Mouse (Mus musculus) megakaryocyte, embryonic 14.5 days (primary cell): ENCODE measurements at regions not wholly inside any gene's neighbourhood (a gene's known extent, or its start where the extent isn't known, plus 50 kb on each side); places are given as distances from the start of the nearest gene placed in this dataset.

Experiments used
- H3K27me3 ChIP-seq: replicated peaks from 2 replicates; pipeline ENCODE3; 2012; ENCODE audit warnings: inconsistent platforms
- H3K36me3 ChIP-seq: replicated peaks from 2 replicates; pipeline ENCODE3; 2012; ENCODE audit warnings: low read length, inconsistent platforms, mixed read lengths
- H3K4me1 ChIP-seq: 2 replicates; pipeline ENCODE4 v1.6.1; 2012; ENCODE audit warnings: inconsistent platforms
- H3K4me3 ChIP-seq: replicated peaks from 2 replicates; pipeline ENCODE3; 2012; ENCODE audit warnings: moderate library complexity, mild to moderate bottlenecking, inconsistent platforms
- H3K9me3 ChIP-seq: 2 replicates; pipeline ENCODE4 v1.6.1; 2012; ENCODE audit warnings: inconsistent platforms
- FLI1 ChIP-seq: IDR thresholded peaks from 2 replicates; pipeline ENCODE4 v1.6.1; 2012; ENCODE audit warnings: low read length, inconsistent platforms, mixed read lengths
- GATA1 ChIP-seq: IDR thresholded peaks from 3 replicates; pipeline ENCODE4 v1.6.1; 2012; ENCODE audit warnings: mixed read lengths, low read length, inconsistent platforms, borderline replicate concordance

GRCm38 (mm10) chr6:50937094-50937493 is 282.9 kb upstream of the Npvf start:
- H3K4me3 ChIP-seq: no peak overlapping the region
- H3K27me3 ChIP-seq: peaks cover 5% of the 10 kb centered on the region
- no peaks in the 10 kb centered on the region for H3K36me3 ChIP-seq
- H3K4me1 ChIP-seq: no peaks in the 10 kb centered on the region
- TF ChIP-seq FLI1: no peak
- no peak for TF ChIP-seq GATA1
- no peaks in the 10 kb centered on the region for H3K9me3 ChIP-seq

- H3K4me3 ChIP-seq: no peak overlapping the region
- TF ChIP-seq FLI1 (no peak), GATA1 (no peak)
- H3K9me3 ChIP-seq: no peaks in the 10 kb centered on the region
- no peaks in the 10 kb centered on the region for H3K36me3 ChIP-seq
- no peaks in the 10 kb centered on the region for H3K4me1 ChIP-seq
- peaks cover 7% of the 10 kb centered on the region for H3K27me3 ChIP-seq
These were observed 284.6 kb upstream of the Npvf start for GRCm38 (mm10) chr6:50938879-50939278.

- no peak overlapping the region for H3K4me3 ChIP-seq
- peaks cover 7% of the 10 kb centered on the region for H3K27me3 ChIP-seq
- H3K4me1 ChIP-seq: no peaks in the 10 kb centered on the region
- H3K36me3 ChIP-seq: no peaks in the 10 kb centered on the region
- no peaks in the 10 kb centered on the region for H3K9me3 ChIP-seq
- no peak for TF ChIP-seq FLI1
- TF ChIP-seq GATA1: no peak
These were observed 285.2 kb upstream of the Npvf start for GRCm38 (mm10) chr6:50939440-50939839.

GRCm38 (mm10) chr6:50940118-50940517 is 285.9 kb upstream of the Npvf start:
- Histone ChIP-seq H3K27me3 (peaks cover 7% of the 10 kb centered on the region), H3K4me1 (no peaks in the 10 kb centered on the region), H3K9me3 (no peaks in the 10 kb centered on the region), H3K36me3 (no peaks in the 10 kb centered on the region), H3K4me3 (no peak overlapping the region)
- TF ChIP-seq GATA1 (no peak), FLI1 (no peak)

GRCm38 (mm10) chr6:50940641-50941398 is 286.6 kb upstream of the Npvf start:
- Histone ChIP-seq H3K4me1 (no peaks in the 10 kb centered on the region), H3K4me3 (no peak overlapping the region), H3K36me3 (no peaks in the 10 kb centered on the region), H3K9me3 (no peaks in the 10 kb centered on the region), H3K27me3 (peaks cover 4% of the 10 kb centered on the region)
- TF ChIP-seq FLI1 (no peak), GATA1 (no peak)

GRCm38 (mm10) chr6:50942696-50943095 is 288.5 kb upstream of the Npvf start:
- Histone ChIP-seq H3K36me3 (no peaks in the 10 kb centered on the region), H3K9me3 (no peaks in the 10 kb centered on the region), H3K4me1 (no peaks in the 10 kb centered on the region), H3K4me3 (no peak overlapping the region), H3K27me3 (peaks cover 4% of the 10 kb centered on the region)
- TF ChIP-seq FLI1 (no peak), GATA1 (no peak)

- H3K9me3 ChIP-seq: no peaks in the 10 kb centered on the region
- no peak for TF ChIP-seq GATA1
- no peak for TF ChIP-seq FLI1
These were observed 293.8 kb upstream of the Npvf start for GRCm38 (mm10) chr6:50948061-50948460.

GRCm38 (mm10) chr6:50949361-50949760 is 295.1 kb upstream of the Npvf start:
- H3K9me3 ChIP-seq: no peaks in the 10 kb centered on the region
- no peaks in the 10 kb centered on the region for H3K4me1 ChIP-seq
- H3K4me3 ChIP-seq: no peak overlapping the region
- no peak for TF ChIP-seq GATA1
- no peak for TF ChIP-seq FLI1
- peaks cover 4% of the 10 kb centered on the region for H3K27me3 ChIP-seq
- no peaks in the 10 kb centered on the region for H3K36me3 ChIP-seq

More at GRCm38 (mm10) chr6:50948061-50948460, 293.8 kb upstream of the Npvf start:
- Histone ChIP-seq H3K27me3 (peaks cover 4% of the 10 kb centered on the region), H3K4me3 (no peak overlapping the region), H3K36me3 (no peaks in the 10 kb centered on the region), H3K4me1 (no peaks in the 10 kb centered on the region)

GRCm38 (mm10) chr6:50949883-50950583 is 295.8 kb upstream of the Npvf start:
- no peak overlapping the region for H3K4me3 ChIP-seq
- no peaks in the 10 kb centered on the region for H3K9me3 ChIP-seq
- no peaks in the 10 kb centered on the region for H3K36me3 ChIP-seq
- peaks cover 4% of the 10 kb centered on the region for H3K27me3 ChIP-seq
- no peak for TF ChIP-seq GATA1
- no peak for TF ChIP-seq FLI1
- H3K4me1 ChIP-seq: no peaks in the 10 kb centered on the region

GRCm38 (mm10) chr6:50957328-50957900 is 303.2 kb upstream of the Npvf start:
- TF ChIP-seq FLI1 (no peak), GATA1 (no peak)
- H3K4me3 ChIP-seq: no peak overlapping the region
- H3K36me3 ChIP-seq: no peaks in the 10 kb centered on the region
- no peaks in the 10 kb centered on the region for H3K4me1 ChIP-seq
- no peaks in the 10 kb centered on the region for H3K9me3 ChIP-seq
- H3K27me3 ChIP-seq: peaks cover 5% of the 10 kb centered on the region
